Mouse (Mus musculus) B cell, adult 2 months (primary cell): ENCODE results near the gene Ppp5c.

Experiments
- DNase-seq, 2 experiments: peaks; one replicate each; pipeline ENCODE4 v3.0.0; 2022

Gene Ppp5c

DNA sequence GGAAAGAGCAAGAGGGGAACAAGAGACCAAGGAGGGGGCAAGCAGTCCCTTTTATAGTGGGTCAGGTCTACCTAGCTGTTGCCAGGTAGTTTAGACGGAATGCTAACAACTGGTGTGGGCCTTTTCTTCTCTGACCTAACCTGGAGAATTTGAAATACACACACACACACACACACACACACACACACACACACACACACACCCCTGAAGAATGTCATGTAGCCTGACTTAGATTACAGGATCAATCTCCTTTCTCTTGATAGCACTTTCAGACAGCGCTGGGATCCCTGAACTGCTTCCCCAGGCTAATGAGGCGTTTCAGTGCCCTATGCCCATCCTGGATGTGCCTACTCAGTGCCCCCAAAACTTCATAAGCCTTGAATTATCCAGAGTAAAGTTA is 49.1 kb downstream of the Ppp5c start:
- DNase-seq = no peak

DNA sequence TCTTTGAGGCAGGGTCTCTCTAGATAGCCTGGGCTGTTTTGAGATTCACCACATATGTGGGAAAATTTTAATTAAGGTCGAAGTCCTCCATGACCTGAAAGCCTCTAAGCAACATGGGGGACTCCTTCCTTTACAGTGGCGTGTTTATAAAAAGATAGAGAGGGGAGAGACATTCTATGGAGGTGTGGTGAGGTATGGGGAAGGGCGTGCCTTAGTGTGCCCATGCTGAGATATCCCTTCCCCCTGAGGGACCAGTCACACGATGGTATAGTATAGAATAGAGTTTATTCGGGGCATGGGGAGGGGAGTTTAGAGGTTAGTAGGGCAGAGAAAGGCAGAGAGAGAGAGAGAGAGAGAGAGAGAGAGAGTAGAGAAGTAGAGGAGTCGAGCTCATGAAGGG is 49.6 kb downstream of the Ppp5c start:
- DNase-seq = no peak

DNA sequence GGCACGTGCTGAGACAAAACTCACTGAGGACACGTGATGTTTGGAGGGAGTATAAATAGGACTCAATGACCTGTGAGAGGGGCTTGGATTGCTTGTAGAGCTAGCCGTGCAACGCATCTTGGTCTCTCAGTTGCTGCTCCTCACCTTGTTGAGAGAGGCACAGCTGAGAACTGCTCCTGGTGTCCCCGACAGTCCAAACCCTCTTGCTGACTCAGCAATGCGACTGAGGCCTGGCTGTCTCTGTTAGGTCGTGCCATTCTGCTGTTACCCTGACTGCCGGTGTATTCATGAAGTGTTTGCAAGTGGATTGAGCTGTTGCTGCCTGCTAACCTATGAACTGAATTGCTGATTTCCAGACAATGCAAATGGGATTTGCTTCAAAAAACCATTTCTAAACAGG is 51.4 kb downstream of the Ppp5c start:
- no peak for DNase-seq

DNA sequence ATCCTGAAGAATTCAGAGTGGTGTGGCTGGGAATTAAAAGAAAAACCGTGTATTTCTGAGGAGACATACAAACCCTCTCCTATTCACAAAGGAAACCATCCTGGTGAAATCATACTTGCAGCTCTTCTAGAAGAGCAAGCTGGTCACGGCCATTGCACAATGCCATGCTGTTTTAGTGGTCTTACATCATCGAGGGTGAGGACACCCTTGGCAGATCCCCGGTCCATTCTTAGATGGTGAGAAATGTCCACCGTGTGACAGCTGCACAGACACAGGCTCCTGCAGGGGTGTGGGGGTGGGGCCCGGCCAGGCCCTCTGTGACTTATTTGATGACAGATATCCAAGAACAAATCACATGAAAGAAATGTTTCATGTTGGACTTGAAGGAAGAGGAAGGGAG is 53.7 kb downstream of the Ppp5c start:
- no peak for DNase-seq

DNA sequence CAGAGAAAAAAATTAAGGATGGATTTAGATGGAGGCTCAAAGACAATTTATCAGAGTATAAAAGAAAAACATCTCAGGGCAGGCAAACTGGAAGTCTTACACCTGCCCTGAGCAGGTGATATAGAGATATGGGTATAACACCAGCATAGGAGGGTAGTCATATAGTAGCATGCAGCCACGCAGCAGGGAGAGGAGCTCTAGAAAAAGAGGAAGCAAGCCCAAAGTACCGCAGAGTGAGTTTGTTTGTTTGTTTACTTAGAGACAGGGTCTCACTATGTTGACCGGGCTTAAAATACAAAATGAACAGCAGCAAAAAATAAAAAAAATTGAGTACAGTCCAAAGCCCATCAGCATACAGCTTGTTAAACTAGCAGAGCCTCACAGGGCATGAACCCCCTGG is 56.6 kb downstream of the Ppp5c start:
- no peak for DNase-seq

DNA sequence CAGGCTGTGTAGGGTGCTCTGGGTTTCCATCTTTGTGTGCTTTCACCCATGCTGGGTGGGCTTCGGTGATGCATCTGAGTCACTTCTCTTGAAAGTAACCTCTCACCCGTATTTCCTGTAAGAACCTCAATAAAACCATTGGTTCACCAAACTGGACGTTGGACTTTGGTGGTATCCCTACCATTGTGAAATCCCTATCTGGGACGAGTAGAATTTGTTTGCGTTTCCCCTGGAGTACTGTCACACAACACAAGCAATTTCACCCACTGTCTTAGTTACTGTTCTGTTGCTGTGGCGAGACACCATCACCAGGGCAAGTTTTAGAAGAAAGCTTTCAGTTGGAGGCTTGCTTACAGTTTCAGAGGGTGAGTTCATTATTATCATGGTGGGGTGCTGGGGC is 59.3 kb downstream of the Ppp5c start:
- DNase-seq = no peak

DNA sequence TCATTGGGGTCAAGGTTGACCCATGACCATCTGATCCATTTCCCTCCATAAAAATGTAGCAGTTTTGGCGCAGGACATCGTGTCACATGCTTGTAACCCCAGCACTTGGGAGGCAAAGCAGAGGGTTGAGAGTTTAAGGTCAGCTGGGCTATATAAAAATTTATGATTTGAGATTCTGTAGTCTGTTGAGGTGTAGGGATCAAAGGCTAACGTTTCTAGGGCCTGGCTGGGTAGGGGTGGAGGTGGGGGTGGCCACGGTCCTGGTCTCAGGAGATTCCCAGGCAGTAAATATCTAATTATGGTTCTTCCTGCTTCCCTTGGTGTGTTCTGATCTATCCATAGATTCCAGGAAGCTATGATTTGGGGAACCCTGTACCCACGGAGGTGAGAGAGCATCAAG is 66.0 kb downstream of the Ppp5c start:
- DNase-seq = no peak

DNA sequence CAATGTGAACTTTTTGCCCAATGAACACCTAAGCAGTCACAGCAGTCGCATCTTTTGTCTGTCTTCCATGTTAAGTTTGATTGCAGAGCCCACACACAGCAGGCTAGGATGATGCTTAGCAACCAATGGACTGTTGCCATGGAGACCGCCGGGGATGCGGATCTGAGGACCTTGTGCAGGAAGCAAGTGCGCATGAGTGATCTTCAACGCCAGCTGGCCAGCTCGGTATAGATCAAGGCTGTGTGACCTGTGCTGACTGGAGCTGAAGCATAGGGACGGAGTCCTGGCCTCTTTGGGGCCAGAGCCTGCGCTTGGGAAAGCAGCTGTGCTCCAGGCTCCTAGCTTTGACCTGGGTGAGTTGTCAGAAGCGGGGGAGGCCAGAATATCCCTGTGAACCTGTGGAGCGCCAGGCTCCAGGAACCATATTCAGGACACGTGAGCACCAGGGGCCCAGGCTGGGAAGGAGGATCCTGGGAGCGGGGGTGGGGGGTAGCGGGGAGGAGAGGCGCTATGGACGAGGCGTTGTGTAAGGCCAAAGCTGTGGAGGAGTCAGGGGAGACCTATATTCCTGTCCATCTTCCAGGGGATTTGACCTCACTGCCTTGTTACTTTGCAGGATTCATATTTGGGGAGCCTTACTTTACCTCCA is 68.1 kb downstream of the Ppp5c start, which contains the start of gene Pnmal1:
Pnmal1 (plus strand) TSS at position 141 of the 649 bp plus-strand sequence.
- DNase-seq = no peak

DNA sequence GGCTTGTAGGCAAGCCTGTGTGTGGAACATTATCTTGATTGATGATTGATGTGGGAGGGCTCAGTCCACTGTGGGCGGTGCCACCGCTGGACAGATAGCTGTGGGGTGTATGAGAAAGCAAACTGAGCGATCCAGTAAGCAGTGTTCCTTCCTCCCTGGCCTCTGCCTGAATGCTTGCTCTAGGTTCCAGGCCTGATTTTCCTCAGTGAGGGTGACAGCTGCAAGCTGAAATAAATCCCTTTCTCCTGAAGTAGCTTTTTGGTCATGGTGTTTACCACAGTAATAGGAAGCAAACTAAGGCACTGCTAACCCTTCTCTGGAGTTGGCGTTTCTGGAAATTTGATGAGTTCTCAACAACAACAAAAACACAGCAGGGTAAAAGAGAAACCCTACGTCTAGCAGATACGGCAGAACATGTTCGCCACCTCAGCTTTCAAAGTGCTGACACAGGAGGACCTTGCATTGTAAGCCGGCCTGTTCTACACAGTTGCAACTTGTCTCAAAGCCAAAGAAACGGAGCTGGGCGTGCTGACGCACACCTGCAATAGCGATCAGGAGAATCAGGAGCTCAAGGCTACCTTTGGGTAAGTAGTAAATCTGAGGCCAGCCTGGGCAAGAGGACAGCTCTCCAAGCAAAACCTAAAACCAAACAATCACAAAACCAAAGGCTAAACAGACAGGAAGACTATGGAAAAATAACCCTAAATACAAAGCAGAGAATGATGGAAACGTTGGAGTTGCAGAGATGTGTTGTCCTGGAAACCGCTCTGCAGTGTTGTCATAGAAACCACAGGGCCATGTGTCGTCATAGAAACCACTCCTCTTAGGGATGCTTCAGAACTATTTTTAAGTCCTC is 71.1 kb downstream of the Ppp5c start:
- DNase-seq = no peak

DNA sequence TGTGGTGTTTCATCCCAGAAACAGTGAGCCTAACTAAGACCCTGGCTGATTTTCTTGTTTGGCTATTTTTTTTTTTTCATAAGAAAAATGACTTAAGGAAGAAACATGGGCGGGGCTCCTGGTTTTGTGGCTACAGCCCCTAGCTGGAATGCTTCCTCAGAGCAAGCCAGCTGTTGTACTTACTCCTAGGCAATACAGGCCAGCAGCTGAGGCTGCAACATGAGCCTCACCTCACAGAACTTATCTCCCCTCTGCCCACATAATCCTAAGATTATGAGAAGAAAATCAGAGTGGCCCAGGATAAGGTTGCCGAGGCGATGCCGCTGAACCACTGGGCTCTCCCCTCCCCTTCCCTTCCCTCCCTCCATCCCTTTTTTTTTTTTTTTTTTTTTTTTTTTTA is 72.0 kb downstream of the Ppp5c start:
- no peak for DNase-seq
